Mouse (Mus musculus) forelimb bud, embryonic 11.5 days (tissue): Measurements from ENCODE around the gene Iqca.

Experiments
- DNase-seq: peaks from one replicate; pipeline ENCODE4 v3.0.0-alpha.2; 2012; ENCODE audit warnings: low read depth, low spot score

Gene Iqca

GRCm38 (mm10) chr1:90060054-90060453, 93.1 kb downstream of the Iqca start:
- no peak for DNase-seq

- DNase-seq, result no peak
Measured at GRCm38 (mm10) chr1:90054991-90055390, 98.2 kb downstream of the Iqca start.

GRCm38 (mm10) chr1:90051347-90051746, 101.9 kb downstream of the Iqca start:
- DNase-seq, result peak; percentile 71

GRCm38 (mm10) chr1:90050046-90050739, 103.0 kb downstream of the Iqca start:
- no peak for DNase-seq

GRCm38 (mm10) chr1:90028305-90028704, 124.9 kb downstream of the Iqca start:
- no peak for DNase-seq

- DNase-seq, result no peak
Measured at GRCm38 (mm10) chr1:90026945-90027344, 126.3 kb downstream of the Iqca start.

GRCm38 (mm10) chr1:90020336-90020735, 132.9 kb downstream of the Iqca start:
- no peak for DNase-seq

GRCm38 (mm10) chr1:90018071-90018470, 135.1 kb downstream of the Iqca start:
- DNase-seq, result no peak

- no peak for DNase-seq
Measured at GRCm38 (mm10) chr1:90014446-90014845, 138.8 kb downstream of the Iqca start, which contains the start of gene Asb18. TSS of gene Asb18 (minus strand) at chr1:90014666.

- DNase-seq, result no peak
Measured at GRCm38 (mm10) chr1:90013273-90013672, 139.9 kb downstream of the Iqca start.

GRCm38 (mm10) chr1:90012850-90013249, 140.4 kb downstream of the Iqca start:
- peak; percentile 9 for DNase-seq

- no peak for DNase-seq
Measured at GRCm38 (mm10) chr1:90012168-90012567, 141.0 kb downstream of the Iqca start.

- no peak for DNase-seq
Measured at GRCm38 (mm10) chr1:90010077-90010476, 143.1 kb downstream of the Iqca start.

- DNase-seq, result no peak
Measured at GRCm38 (mm10) chr1:90009188-90009587, 144.0 kb downstream of the Iqca start.

GRCm38 (mm10) chr1:90006666-90007065, 146.5 kb downstream of the Iqca start:
- DNase-seq, result no peak

- no peak for DNase-seq
Measured at GRCm38 (mm10) chr1:90000981-90001380, 152.2 kb downstream of the Iqca start.

GRCm38 (mm10) chr1:89999858-90000257, 153.3 kb downstream of the Iqca start:
- DNase-seq, result no peak

- no peak for DNase-seq
Measured at GRCm38 (mm10) chr1:89998696-89999095, 154.5 kb downstream of the Iqca start.

GRCm38 (mm10) chr1:89998076-89998475, 155.1 kb downstream of the Iqca start:
- DNase-seq, result peak; percentile 25

GRCm38 (mm10) chr1:89992256-89992655, 160.9 kb downstream of the Iqca start:
- DNase-seq, result no peak
